Mouse (Mus musculus) Patski (cell line): ENCODE measurements at regions not wholly inside any gene's neighbourhood (a gene's known extent, or its start where the extent isn't known, plus 50 kb on each side); places are given as distances from the start of the nearest gene placed in this dataset.

Source experiments
- ATAC-seq: fragments of 100-300 bp; one replicate; pipeline ENCODE4 v1.8.0; 2021
- CTCF ChIA-PET: fragments of 350-600 bp; sonication (Branson Sonifier 250); formaldehyde crosslinking; loops from one replicate; lab custom pipeline; 2022; ENCODE audit warnings: inconsistent platforms; lab: Charles Lee
- POLR2A ChIA-PET: fragments of 350-600 bp; sonication (Branson Sonifier 250); formaldehyde crosslinking; loops from one replicate; lab custom pipeline; 2022; ENCODE audit warnings: antibody characterized with exemption, inconsistent platforms; lab: Charles Lee
- DNase-seq: peaks from one replicate; pipeline ENCODE4 v3.0.0-alpha.2; 2011; ENCODE audit warnings: low read depth, low spot score
- H3K27me3 ChIP-seq: fragments of 371-371 bp; one replicate; pipeline ENCODE4 v1.5.1; 2021
- CTCF ChIP-seq: fragments of 100-300 bp; IDR thresholded peaks from one replicate; pipeline ENCODE4 v1.5.1; 2021
- in situ Hi-C: fragments of 300-500 bp; cut with MboI; formaldehyde crosslinking; loops from 3 replicates; pipeline ENCODE4 v1.11.1; 2018; ENCODE audit warnings: low pct_unique_long_range_greater_than_20kb, mixed read lengths

DNA sequence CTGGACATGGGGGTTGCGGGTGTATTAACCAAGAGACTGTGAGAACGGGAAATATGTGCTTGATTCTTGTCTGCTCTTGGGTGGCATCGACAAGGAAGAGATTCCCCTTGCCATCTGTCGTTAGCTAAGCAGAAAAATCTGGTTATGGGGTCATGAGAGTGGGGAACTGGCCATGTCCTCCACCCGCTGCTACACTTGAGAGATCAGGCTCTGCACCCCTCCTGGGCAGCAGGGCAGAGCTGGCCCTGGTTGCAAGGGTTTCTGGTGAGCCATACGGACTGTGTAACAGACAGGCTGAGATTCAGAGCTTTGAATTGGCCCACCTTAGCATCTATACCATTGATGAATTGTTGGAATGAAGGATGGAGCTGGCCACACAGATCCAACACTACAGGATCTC, 1048.1 kb upstream of the Tmprss15 start:
- in situ Hi-C loops = no loop called here
- DNase-seq = no peak
- CTCF ChIA-PET = interaction anchor here (1.1 kb wide), 1 partner anchor 11 kb away, joined by 3 read pairs; no protein-coding TSS in a partner anchor
- TF ChIP-seq CTCF = no peak
- H3K27me3 ChIP-seq = no peaks in the 10 kb centered on the region
- POLR2A ChIA-PET = no interaction called here
- no peak for ATAC-seq

DNA sequence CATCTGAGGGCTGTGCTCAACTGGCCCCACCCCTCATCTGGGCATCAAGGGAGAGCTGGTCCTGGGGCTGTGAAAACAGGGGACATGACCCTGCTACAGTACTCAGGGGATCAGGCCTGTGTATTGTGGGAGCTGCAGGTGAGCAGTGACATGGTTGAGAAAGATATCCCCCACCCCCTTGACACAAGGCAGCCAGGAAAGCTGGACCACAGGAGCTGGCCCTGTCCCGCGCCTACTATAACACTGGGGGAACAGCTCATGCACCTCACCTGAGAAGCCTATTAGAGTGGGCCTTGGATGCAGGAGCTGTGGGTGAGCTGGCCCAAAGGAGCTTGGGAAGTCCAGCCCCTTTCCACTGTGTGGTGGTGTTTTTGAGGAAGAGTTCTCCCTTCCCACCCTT, 1047.3 kb upstream of the Tmprss15 start:
- ATAC-seq (no peak), DNase-seq (no peak)
- in situ Hi-C loops = no loop called here
- ChIA-PET POLR2A (no interaction called here), CTCF (interaction anchor here (1.1 kb wide), 1 partner anchor 10 kb away, joined by 3 read pairs; no protein-coding TSS in a partner anchor)
- TF ChIP-seq CTCF = no peak
- H3K27me3 ChIP-seq = no peaks in the 10 kb centered on the region
